Mouse (Mus musculus) hindbrain, embryonic 16.5 days (tissue): ENCODE measurements at regions not wholly inside any gene's neighbourhood (a gene's known extent, or its start where the extent isn't known, plus 50 kb on each side); places are given as distances from the start of the nearest gene placed in this dataset.

Experiments used
- ATAC-seq: fragments of 200-750 bp; cut with Nextera tagmentation; 2 replicates; pipeline ENCODE4 v1.8.0; 2017; ENCODE audit warnings: moderate TSS enrichment, moderate library complexity
- H3K27ac ChIP-seq: fragments of 300-500 bp; sonication (generic); 2 replicates; pipeline ENCODE4 v1.5.1; 2014; ENCODE audit warnings: low read depth, mild to moderate bottlenecking, control low read depth, low read length, moderate library complexity
- H3K27me3 ChIP-seq: fragments of 300-500 bp; sonication (generic); replicated peaks from 2 replicates; pipeline ENCODE4 v1.6.1; 2014; ENCODE audit warnings: low read length; ENCODE audit not compliant: control insufficient read depth, insufficient read depth
- H3K36me3 ChIP-seq: fragments of 300-500 bp; sonication (generic); 2 replicates; pipeline ENCODE4 v1.6.1; 2014; ENCODE audit warnings: mild to moderate bottlenecking, low read length, moderate library complexity, mixed read lengths; ENCODE audit not compliant: control insufficient read depth, insufficient read depth
- H3K4me1 ChIP-seq: fragments of 300-500 bp; sonication (generic); 2 replicates; pipeline ENCODE4 v1.6.1; 2014; ENCODE audit warnings: low read depth, low read length; ENCODE audit not compliant: control insufficient read depth, insufficient read depth
- H3K4me2 ChIP-seq: fragments of 300-500 bp; sonication (generic); 2 replicates; pipeline ENCODE4 v1.6.1; 2014; ENCODE audit warnings: mild to moderate bottlenecking, low read length, control low read depth, moderate library complexity
- H3K4me3 ChIP-seq: fragments of 300-500 bp; sonication (generic); 2 replicates; pipeline ENCODE4 v1.5.1; 2014; ENCODE audit warnings: mild to moderate bottlenecking, low read length, control low read depth, moderate library complexity
- H3K9ac ChIP-seq: fragments of 300-500 bp; sonication (generic); 2 replicates; pipeline ENCODE4 v1.6.1; 2014; ENCODE audit warnings: low read depth, mild to moderate bottlenecking, control low read depth, low read length, moderate library complexity
- H3K9me3 ChIP-seq: fragments of 300-500 bp; sonication (generic); 2 replicates; pipeline ENCODE4 v1.6.1; 2014; ENCODE audit warnings: mild to moderate bottlenecking, low read length, moderate library complexity; ENCODE audit not compliant: control insufficient read depth
- WGBS: fragments of 180-500 bp; shearing (Covaris S2); extraction: QIAGEN DNeasy Blood & Tissue Kit; methylation state at CpG from one replicate; pipeline ENCODE4 v1.1.7; 2014; 5-methylcytosine and 5-hydroxymethylcytosine counted together

DNA sequence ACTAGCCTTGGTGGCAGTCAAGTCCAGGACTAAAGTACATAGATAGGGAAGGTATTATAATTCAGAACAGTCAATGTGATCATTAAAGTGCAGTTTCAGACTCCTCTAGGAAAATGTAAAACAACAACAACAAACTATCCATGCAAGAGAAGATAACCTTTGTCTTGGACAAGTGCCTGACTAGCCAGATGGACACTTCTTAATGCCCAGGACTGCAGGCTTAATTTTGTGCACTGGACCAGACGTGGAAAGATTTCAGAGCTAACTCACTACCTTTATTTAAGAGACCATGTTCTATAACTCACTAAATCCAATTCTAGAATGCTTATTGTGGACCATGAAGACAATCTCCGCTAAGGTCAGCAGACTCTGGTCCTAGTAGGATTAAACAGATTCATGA lies 215.6 kb upstream of the Stxbp5 start:
- WGBS: 76% methylated on average over 2 of the region's 2 CpGs
- Histone ChIP-seq H3K9ac (no peak overlapping the region), H3K36me3 (no peaks in the 10 kb centered on the region), H3K4me2 (no peak overlapping the region), H3K27me3 (no peaks in the 10 kb centered on the region), H3K4me1 (no peaks in the 10 kb centered on the region), H3K27ac (no peak overlapping the region), H3K4me3 (no peak overlapping the region), H3K9me3 (no peaks in the 10 kb centered on the region)
- ATAC-seq: no peak

- Histone ChIP-seq H3K4me1 (no peaks in the 10 kb centered on the region), H3K36me3 (no peaks in the 10 kb centered on the region), H3K9me3 (no peaks in the 10 kb centered on the region), H3K27ac (no peak overlapping the region), H3K4me3 (no peak overlapping the region), H3K27me3 (no peaks in the 10 kb centered on the region), H3K4me2 (no peak overlapping the region), H3K9ac (no peak overlapping the region)
- no peak for ATAC-seq
These were observed 212.4 kb upstream of the Stxbp5 start for GRCm38 (mm10) chr10:10113256-10113655.

DNA sequence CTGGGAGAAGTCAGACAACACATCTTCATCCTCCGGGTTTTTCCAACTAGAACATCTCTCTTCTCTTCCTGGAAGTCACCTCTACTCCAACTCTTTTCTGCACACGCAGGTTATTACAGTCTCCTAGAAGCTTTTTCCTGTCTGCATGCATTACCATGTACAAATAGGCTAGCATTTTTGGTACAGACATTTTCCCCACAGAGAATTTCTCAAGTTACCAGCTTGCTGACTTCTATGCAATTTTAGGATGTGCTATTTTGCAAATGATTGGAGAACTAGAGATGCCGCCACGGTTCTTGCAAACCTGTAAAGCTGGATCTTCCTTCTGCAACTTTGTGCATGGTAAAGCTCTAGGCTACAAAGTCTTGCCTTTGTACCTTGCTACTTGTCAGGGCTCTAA lies 210.2 kb upstream of the Stxbp5 start:
- no peaks in the 10 kb centered on the region for H3K9me3 ChIP-seq
- no peak overlapping the region for H3K4me2 ChIP-seq
- ATAC-seq: no peak
- no peaks in the 10 kb centered on the region for H3K36me3 ChIP-seq
- no peak overlapping the region for H3K27ac ChIP-seq
- no peak overlapping the region for H3K4me3 ChIP-seq
- 93% methylated on average over 4 of the region's 4 CpGs for WGBS
- H3K4me1 ChIP-seq: no peaks in the 10 kb centered on the region
- H3K27me3 ChIP-seq: no peaks in the 10 kb centered on the region
- H3K9ac ChIP-seq: no peak overlapping the region

DNA sequence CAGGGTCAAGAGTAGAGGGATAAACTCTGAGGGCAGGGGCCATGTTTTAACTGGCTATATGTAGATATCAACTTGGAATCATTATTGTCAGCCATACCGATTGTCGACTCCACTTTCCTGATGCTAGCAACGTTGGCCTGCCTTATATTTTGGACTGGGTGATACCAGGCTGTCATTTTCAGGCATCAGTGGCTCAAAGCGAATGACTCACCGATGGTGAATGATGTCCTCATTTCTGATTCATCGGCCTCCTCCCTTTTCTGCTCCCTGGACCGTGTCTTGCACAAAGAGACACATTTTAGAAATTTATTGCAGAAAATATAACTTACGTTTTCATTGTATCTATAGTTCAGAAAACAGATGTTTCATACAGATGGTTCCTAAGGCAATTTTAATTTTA lies 209.0 kb upstream of the Stxbp5 start:
- no peaks in the 10 kb centered on the region for H3K36me3 ChIP-seq
- no peak overlapping the region for H3K27ac ChIP-seq
- H3K4me1 ChIP-seq: no peaks in the 10 kb centered on the region
- no peak for ATAC-seq
- no peak overlapping the region for H3K4me3 ChIP-seq
- H3K4me2 ChIP-seq: no peak overlapping the region
- H3K9ac ChIP-seq: no peak overlapping the region
- H3K9me3 ChIP-seq: no peaks in the 10 kb centered on the region
- no peaks in the 10 kb centered on the region for H3K27me3 ChIP-seq
- 82% methylated on average over 8 of the region's 8 CpGs for WGBS

GRCm38 (mm10) chr10:10107123-10107525 lies 206.2 kb upstream of the Stxbp5 start:
- no peak overlapping the region for H3K4me2 ChIP-seq
- H3K4me3 ChIP-seq: no peak overlapping the region
- no peak overlapping the region for H3K27ac ChIP-seq
- ATAC-seq: peak; percentile 96
- H3K9me3 ChIP-seq: no peaks in the 10 kb centered on the region
- H3K4me1 ChIP-seq: no peaks in the 10 kb centered on the region
- H3K36me3 ChIP-seq: no peaks in the 10 kb centered on the region
- WGBS: 43% methylated on average over 3 of the region's 3 CpGs
- H3K9ac ChIP-seq: no peak overlapping the region
- no peaks in the 10 kb centered on the region for H3K27me3 ChIP-seq

DNA sequence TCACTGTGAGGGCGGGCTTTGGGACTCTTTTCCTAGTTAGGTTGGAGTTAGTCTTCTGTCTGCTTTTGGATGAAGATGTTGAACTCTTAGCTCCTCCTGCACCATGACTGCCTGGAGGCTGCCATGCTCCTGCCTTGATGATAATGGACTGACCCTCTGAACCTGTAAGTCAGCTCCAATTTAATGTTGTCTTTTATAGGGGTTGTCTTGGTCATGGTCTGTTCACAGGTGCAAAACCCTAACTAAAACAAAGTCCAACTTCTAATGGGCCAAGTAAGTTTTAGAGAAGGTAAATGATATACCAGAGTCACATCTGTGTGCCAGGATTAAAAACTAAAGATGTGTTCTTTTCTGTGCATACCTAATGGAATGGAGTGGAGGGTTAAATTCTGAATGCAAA lies 205.8 kb upstream of the Stxbp5 start:
- Histone ChIP-seq H3K36me3 (no peaks in the 10 kb centered on the region), H3K4me3 (no peak overlapping the region), H3K27ac (no peak overlapping the region), H3K4me2 (no peak overlapping the region), H3K4me1 (no peaks in the 10 kb centered on the region), H3K27me3 (no peaks in the 10 kb centered on the region), H3K9ac (no peak overlapping the region), H3K9me3 (no peaks in the 10 kb centered on the region)
- ATAC-seq: no peak
- 87% methylated on average over 1 of the region's 1 CpGs for WGBS

- Histone ChIP-seq H3K36me3 (no peaks in the 10 kb centered on the region), H3K27me3 (no peaks in the 10 kb centered on the region), H3K4me3 (no peak overlapping the region), H3K4me2 (no peak overlapping the region), H3K4me1 (no peaks in the 10 kb centered on the region), H3K27ac (no peak overlapping the region), H3K9me3 (no peaks in the 10 kb centered on the region), H3K9ac (no peak overlapping the region)
- ATAC-seq: no peak
- WGBS: 69% methylated on average over 2 of the region's 2 CpGs
These were observed 200.8 kb upstream of the Stxbp5 start for GRCm38 (mm10) chr10:10101641-10102040.

DNA sequence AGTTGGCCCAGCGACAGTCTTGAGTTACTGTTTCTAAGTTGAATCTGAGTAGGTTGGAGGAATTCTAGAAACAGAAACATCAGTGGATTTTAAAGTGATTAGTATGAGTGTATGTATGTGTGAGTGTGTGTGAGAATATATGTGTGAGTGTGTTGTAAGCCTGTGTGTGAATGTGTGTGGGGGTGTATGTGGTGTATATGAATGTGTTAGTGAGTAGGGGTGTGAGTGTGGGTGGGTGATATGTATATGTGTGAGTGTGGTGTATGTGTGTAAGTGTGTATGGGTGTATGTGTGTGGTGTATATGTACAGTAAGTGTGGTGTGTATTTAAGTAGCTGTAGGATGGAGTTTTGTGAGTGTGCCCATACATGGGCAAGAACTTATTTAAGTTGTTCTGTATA lies 197.6 kb upstream of the Stxbp5 start:
- no peaks in the 10 kb centered on the region for H3K36me3 ChIP-seq
- H3K4me1 ChIP-seq: no peaks in the 10 kb centered on the region
- WGBS: 91% methylated on average over 1 of the region's 1 CpGs
- H3K4me3 ChIP-seq: no peak overlapping the region
- H3K4me2 ChIP-seq: no peak overlapping the region
- no peak overlapping the region for H3K9ac ChIP-seq
- H3K9me3 ChIP-seq: no peaks in the 10 kb centered on the region
- no peak for ATAC-seq
- H3K27me3 ChIP-seq: no peaks in the 10 kb centered on the region
- H3K27ac ChIP-seq: no peak overlapping the region

GRCm38 (mm10) chr10:10094113-10094512 lies 193.2 kb upstream of the Stxbp5 start:
- Histone ChIP-seq H3K4me1 (no peaks in the 10 kb centered on the region), H3K27ac (no peak overlapping the region), H3K27me3 (no peaks in the 10 kb centered on the region), H3K9me3 (no peaks in the 10 kb centered on the region), H3K36me3 (no peaks in the 10 kb centered on the region), H3K4me2 (no peak overlapping the region), H3K9ac (no peak overlapping the region), H3K4me3 (no peak overlapping the region)
- 95% methylated on average over 1 of the region's 1 CpGs for WGBS
- ATAC-seq: no peak

- no peak for ATAC-seq
- Histone ChIP-seq H3K27ac (no peak overlapping the region), H3K4me1 (no peaks in the 10 kb centered on the region), H3K36me3 (no peaks in the 10 kb centered on the region), H3K9ac (no peak overlapping the region), H3K9me3 (no peaks in the 10 kb centered on the region), H3K27me3 (no peaks in the 10 kb centered on the region), H3K4me2 (no peak overlapping the region), H3K4me3 (no peak overlapping the region)
- 89% methylated on average over 2 of the region's 2 CpGs for WGBS
These were observed 192.8 kb upstream of the Stxbp5 start for GRCm38 (mm10) chr10:10093713-10094112.
